Mouse (Mus musculus): ENCODE results near the gene Tmem192. TPM values are rescaled to one million over a fixed set of nuclear protein-coding genes. Genes with fewer than 3 reads are reported as not detected.

The Tmem192 gene
- total and polyA plus RNA-seq, 2 experiments: 5.3 to 28.8 TPM

DNA sequence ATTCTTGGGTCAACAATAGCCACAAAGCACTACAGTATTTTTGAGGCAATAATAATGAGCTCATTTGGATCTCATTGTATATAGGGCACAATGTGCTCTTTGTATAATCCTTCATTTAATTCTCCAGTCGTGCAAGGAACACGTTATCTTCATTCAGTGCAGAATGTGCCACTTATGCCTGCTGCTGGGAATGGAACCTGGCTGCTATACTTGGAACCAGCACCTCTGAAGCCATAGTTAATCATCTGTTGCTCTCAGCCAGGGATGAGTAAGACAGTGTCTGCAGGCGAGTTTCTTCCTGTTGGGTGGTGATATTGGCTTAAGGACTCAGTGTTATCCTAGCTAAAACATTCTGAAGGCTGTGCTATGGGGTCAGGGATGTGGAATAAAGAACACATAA, 43.2 kb upstream of the Tmem192 start:
- 84% methylated on average over 3 of the region's 3 CpGs for WGBS
- H3K4me1 ChIP-seq (ENCODE audit: control insufficient read depth, insufficient read depth, low read length): no peaks in the 10 kb centered on the region
- no peak overlapping the region for H3K4me3 ChIP-seq (ENCODE audit: insufficient read depth, low read depth, low read length)
- no peak overlapping the region for H3K9ac ChIP-seq (ENCODE audit: low read depth, low read length)
- no peak overlapping the region for H3K27ac ChIP-seq (replicated peaks; ENCODE audit: insufficient read depth, low read depth, low read length)
- H3K36me3 ChIP-seq (ENCODE audit: control insufficient read depth, insufficient read depth, low read length): no peaks in the 10 kb centered on the region
- H3K27me3 ChIP-seq (ENCODE audit: control insufficient read depth, insufficient read depth, low read length): no peaks in the 10 kb centered on the region
- no peaks in the 10 kb centered on the region for H3K79me2 ChIP-seq (ENCODE audit: control insufficient read depth, insufficient read depth, low read length)
- TF ChIP-seq POLR2A (IDR thresholded peaks at IDR 0.05; ENCODE audit: extremely low read depth, insufficient read depth, low read length) (no peak), CTCF (IDR thresholded peaks at IDR 0.05; ENCODE audit: low read depth, low read length) (no peak)
- no peak for DNase-seq (ENCODE audit: extremely low read depth, low read depth, low spot score)

GRCm38 (mm10) chr8:64910026-64910425, 37.0 kb upstream of the Tmem192 start:
- no peak for DNase-seq (ENCODE audit: extremely low read depth, low read depth, low spot score)
- Histone ChIP-seq H3K27ac (replicated peaks; ENCODE audit: insufficient read depth, low read depth, low read length) (no peak overlapping the region), H3K4me3 (ENCODE audit: insufficient read depth, low read depth, low read length) (no peak overlapping the region), H3K9ac (ENCODE audit: low read depth, low read length) (no peak overlapping the region), H3K79me2 (ENCODE audit: control insufficient read depth, insufficient read depth, low read length) (no peaks in the 10 kb centered on the region), H3K27me3 (ENCODE audit: control insufficient read depth, insufficient read depth, low read length) (no peaks in the 10 kb centered on the region), H3K4me1 (ENCODE audit: control insufficient read depth, insufficient read depth, low read length) (no peaks in the 10 kb centered on the region), H3K36me3 (ENCODE audit: control insufficient read depth, insufficient read depth, low read length) (no peaks in the 10 kb centered on the region)
- TF ChIP-seq CTCF (IDR thresholded peaks at IDR 0.05; ENCODE audit: low read depth, low read length) (no peak), POLR2A (IDR thresholded peaks at IDR 0.05; ENCODE audit: extremely low read depth, insufficient read depth, low read length) (no peak)
- WGBS: 96% methylated on average over 2 of the region's 2 CpGs

DNA sequence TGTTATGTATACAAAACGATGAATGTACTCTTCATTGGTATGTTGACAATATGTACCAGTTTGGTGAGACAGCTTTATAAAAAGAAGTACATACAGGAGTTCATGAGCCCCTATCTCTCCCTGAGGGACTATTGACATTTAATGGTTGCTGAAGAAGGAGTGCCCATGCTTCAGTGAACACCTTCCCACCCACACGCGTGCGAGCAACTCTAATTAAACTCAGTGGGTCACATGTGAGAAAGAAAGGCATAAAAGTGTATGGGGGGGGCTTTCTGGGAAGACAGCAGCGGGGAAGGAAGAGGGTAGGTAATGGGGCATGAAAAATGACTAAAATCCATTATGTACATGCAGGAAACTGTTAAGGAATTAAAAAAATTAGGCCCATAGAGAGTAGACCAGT, 30.2 kb upstream of the Tmem192 start:
- no peak for TF ChIP-seq POLR2A (IDR thresholded peaks at IDR 0.05; ENCODE audit: extremely low read depth, insufficient read depth, low read length)
- no peak for TF ChIP-seq CTCF (IDR thresholded peaks at IDR 0.05; ENCODE audit: low read depth, low read length)
- Histone ChIP-seq H3K79me2 (ENCODE audit: control insufficient read depth, insufficient read depth, low read length) (no peaks in the 10 kb centered on the region), H3K36me3 (ENCODE audit: control insufficient read depth, insufficient read depth, low read length) (no peaks in the 10 kb centered on the region), H3K27ac (replicated peaks; ENCODE audit: insufficient read depth, low read depth, low read length) (no peak overlapping the region), H3K9ac (ENCODE audit: low read depth, low read length) (no peak overlapping the region), H3K4me3 (ENCODE audit: insufficient read depth, low read depth, low read length) (no peak overlapping the region), H3K27me3 (ENCODE audit: control insufficient read depth, insufficient read depth, low read length) (no peaks in the 10 kb centered on the region), H3K4me1 (ENCODE audit: control insufficient read depth, insufficient read depth, low read length) (no peaks in the 10 kb centered on the region)
- WGBS: 95% methylated on average over 5 of the region's 5 CpGs
- no peak for DNase-seq (ENCODE audit: extremely low read depth, low read depth, low spot score)

- no peak for DNase-seq (ENCODE audit: extremely low read depth, low read depth, low spot score)
- WGBS: 85% methylated on average over 3 of the region's 3 CpGs
- no peaks in the 10 kb centered on the region for H3K79me2 ChIP-seq (ENCODE audit: control insufficient read depth, insufficient read depth, low read length)
Observed at GRCm38 (mm10) chr8:64923329-64923728, 23.7 kb upstream of the Tmem192 start.

GRCm38 (mm10) chr8:64925762-64926161, 21.2 kb upstream of the Tmem192 start:
- Histone ChIP-seq H3K27me3 (ENCODE audit: control insufficient read depth, insufficient read depth, low read length) (no peaks in the 10 kb centered on the region), H3K36me3 (ENCODE audit: control insufficient read depth, insufficient read depth, low read length) (no peaks in the 10 kb centered on the region), H3K9ac (ENCODE audit: low read depth, low read length) (no peak overlapping the region), H3K27ac (replicated peaks; ENCODE audit: insufficient read depth, low read depth, low read length) (no peak overlapping the region), H3K79me2 (ENCODE audit: control insufficient read depth, insufficient read depth, low read length) (no peaks in the 10 kb centered on the region), H3K4me1 (ENCODE audit: control insufficient read depth, insufficient read depth, low read length) (no peaks in the 10 kb centered on the region), H3K4me3 (ENCODE audit: insufficient read depth, low read depth, low read length) (no peak overlapping the region)
- TF ChIP-seq CTCF (IDR thresholded peaks at IDR 0.05; ENCODE audit: low read depth, low read length) (no peak), POLR2A (IDR thresholded peaks at IDR 0.05; ENCODE audit: extremely low read depth, insufficient read depth, low read length) (no peak)
- 86% methylated on average over 4 of the region's 4 CpGs for WGBS
- no peak for DNase-seq (ENCODE audit: extremely low read depth, low read depth, low spot score)

More at GRCm38 (mm10) chr8:64923329-64923728, 23.7 kb upstream of the Tmem192 start:
- Histone ChIP-seq H3K4me3 (ENCODE audit: insufficient read depth, low read depth, low read length) (no peak overlapping the region), H3K36me3 (ENCODE audit: control insufficient read depth, insufficient read depth, low read length) (no peaks in the 10 kb centered on the region), H3K9ac (ENCODE audit: low read depth, low read length) (no peak overlapping the region), H3K4me1 (ENCODE audit: control insufficient read depth, insufficient read depth, low read length) (no peaks in the 10 kb centered on the region), H3K27ac (replicated peaks; ENCODE audit: insufficient read depth, low read depth, low read length) (no peak overlapping the region), H3K27me3 (ENCODE audit: control insufficient read depth, insufficient read depth, low read length) (no peaks in the 10 kb centered on the region)
- TF ChIP-seq CTCF (IDR thresholded peaks at IDR 0.05; ENCODE audit: low read depth, low read length) (no peak), POLR2A (IDR thresholded peaks at IDR 0.05; ENCODE audit: extremely low read depth, insufficient read depth, low read length) (no peak)

GRCm38 (mm10) chr8:64926355-64926754, 20.6 kb upstream of the Tmem192 start:
- no peak for DNase-seq (ENCODE audit: extremely low read depth, low read depth, low spot score)
- no peaks in the 10 kb centered on the region for H3K79me2 ChIP-seq (ENCODE audit: control insufficient read depth, insufficient read depth, low read length)
- no peaks in the 10 kb centered on the region for H3K4me1 ChIP-seq (ENCODE audit: control insufficient read depth, insufficient read depth, low read length)
- H3K27me3 ChIP-seq (ENCODE audit: control insufficient read depth, insufficient read depth, low read length): no peaks in the 10 kb centered on the region
- no peak overlapping the region for H3K4me3 ChIP-seq (ENCODE audit: insufficient read depth, low read depth, low read length)
- TF ChIP-seq CTCF (IDR thresholded peaks at IDR 0.05; ENCODE audit: low read depth, low read length): no peak
- no peaks in the 10 kb centered on the region for H3K36me3 ChIP-seq (ENCODE audit: control insufficient read depth, insufficient read depth, low read length)
- H3K9ac ChIP-seq (ENCODE audit: low read depth, low read length): no peak overlapping the region
- whole genome bisulfite sequencing: 84% methylated on average over 3 of the region's 3 CpGs
- no peak overlapping the region for H3K27ac ChIP-seq (replicated peaks; ENCODE audit: insufficient read depth, low read depth, low read length)
